Mouse (Mus musculus) left cerebral cortex, adult 2 months (tissue): ENCODE measurements around the gene Tmem104. TPM values are rescaled to one million over a fixed set of nuclear protein-coding genes. Genes with fewer than 3 reads are reported as not detected.

Experiments used
- DNase-seq, 2 experiments: peaks; one replicate each; pipeline ENCODE4 v3.0.0; 2021 to 2022; ENCODE audit warnings: low spot score in 2 of 2, mixed read lengths in 1 of 2; ENCODE audit errors: extremely low spot score in 1 of 2
- H3K27ac ChIP-seq: fragments of 200-600 bp; 2 replicates; pipeline ENCODE4 v1.8.1; 2022
- H3K4me3 ChIP-seq: fragments of 200-600 bp; 2 replicates; pipeline ENCODE4 v1.8.1; 2022
- CTCF ChIP-seq: fragments of 200-600 bp; IDR thresholded peaks from 2 replicates; pipeline ENCODE4 v1.8.1; 2022; ENCODE audit warnings: antibody characterized with exemption, mild to moderate bottlenecking, moderate library complexity
- intact Hi-C: fragments of 180-260 bp; cut with DNase I; formaldehyde crosslinking; loops from one replicate; pipeline ENCODE4 v1.15.1; 2025
- total RNA-seq, 2 experiments: library from RNA; stranded (reverse); gene quantifications; 2 replicates each; pipeline ENCODE4 v1.2.3; 2021

Tmem104 gene
- total RNA-seq, 2 experiments from 2014 or later = 16.2 to 16.8 TPM

GRCm38 (mm10) chr11:115225301-115225700 is 38.0 kb downstream of the Tmem104 start:
- intact Hi-C loops = no loop called here
- no peak for TF ChIP-seq CTCF
- DNase-seq = no peak
- no peak overlapping the region for H3K4me3 ChIP-seq
- H3K27ac ChIP-seq = peak overlapping the region; percentile 64; the same call in 1 of the 2 replicates

GRCm38 (mm10) chr11:115226811-115227491 is 39.7 kb downstream of the Tmem104 start:
- no peak overlapping the region for H3K4me3 ChIP-seq
- intact Hi-C loops = no loop called here
- no peak for DNase-seq
- peak overlapping the region; percentile 64 for H3K27ac ChIP-seq
- no peak for TF ChIP-seq CTCF

- intact Hi-C loops = no loop called here
- peak overlapping the region; percentile 38; the same call in 1 of the 2 replicates for H3K27ac ChIP-seq
- H3K4me3 ChIP-seq = no peak overlapping the region
- TF ChIP-seq CTCF = no peak
- no peak for DNase-seq
Measured at GRCm38 (mm10) chr11:115227640-115228039, 40.4 kb downstream of the Tmem104 start.

- no peak for DNase-seq
- no peak overlapping the region for H3K4me3 ChIP-seq
- intact Hi-C loops = no loop called here
- TF ChIP-seq CTCF = no peak
- H3K27ac ChIP-seq = no peak overlapping the region
Measured at GRCm38 (mm10) chr11:115228430-115228829, 41.1 kb downstream of the Tmem104 start.

- no peak for DNase-seq
- Histone ChIP-seq H3K27ac (no peak overlapping the region), H3K4me3 (no peak overlapping the region)
- no peak for TF ChIP-seq CTCF
- intact Hi-C loops = no loop called here
Measured at GRCm38 (mm10) chr11:115229021-115229930, 42.0 kb downstream of the Tmem104 start.

GRCm38 (mm10) chr11:115231168-115231915 is 44.1 kb downstream of the Tmem104 start:
- DNase-seq = no peak
- Histone ChIP-seq H3K27ac (peak overlapping the region; percentile 53), H3K4me3 (no peak overlapping the region)
- intact Hi-C loops = loop anchor here (2.0 kb wide), 1 partner anchor 23 kb away; no protein-coding TSS in a partner anchor
- no peak for TF ChIP-seq CTCF

- no peak for DNase-seq
Measured at GRCm38 (mm10) chr11:115231924-115232323, 44.6 kb downstream of the Tmem104 start.

GRCm38 (mm10) chr11:115232889-115233288 is 45.6 kb downstream of the Tmem104 start:
- no peak overlapping the region for H3K4me3 ChIP-seq
- TF ChIP-seq CTCF = no peak
- intact Hi-C loops = loop anchor here (1.0 kb wide), 1 partner anchor 70 kb away; the partner anchor contains the start of gene Slc9a3r1
- H3K27ac ChIP-seq = peak overlapping the region; percentile 66
- no peak for DNase-seq

More at GRCm38 (mm10) chr11:115231924-115232323, 44.6 kb downstream of the Tmem104 start:
- H3K27ac ChIP-seq = peak overlapping the region; percentile 53; the same call in 1 of the 2 replicates
- no peak for TF ChIP-seq CTCF
- intact Hi-C loops = loop anchor here (1.0 to 2.0 kb wide), 2 partner anchors 23 to 69 kb away; partner anchors contain the start of gene Slc9a3r1
- no peak overlapping the region for H3K4me3 ChIP-seq

GRCm38 (mm10) chr11:115233526-115234290 is 46.4 kb downstream of the Tmem104 start:
- TF ChIP-seq CTCF = peak; percentile 35
- Histone ChIP-seq H3K27ac (peak overlapping the region; percentile 66; the same call in 1 of the 2 replicates), H3K4me3 (no peak overlapping the region)
- peak in 1 of 2 experiments; percentile 59 for DNase-seq
- intact Hi-C loops = no loop called here

GRCm38 (mm10) chr11:115234320-115235044 is 47.2 kb downstream of the Tmem104 start:
- intact Hi-C loops = no loop called here
- DNase-seq = no peak
- peak overlapping the region; percentile 30; the same call in 1 of the 2 replicates for H3K27ac ChIP-seq
- H3K4me3 ChIP-seq = no peak overlapping the region
- no peak for TF ChIP-seq CTCF
